Mouse (Mus musculus) small intestine, adult 2 months (tissue): ENCODE results near the gene Eya3. TPM values are rescaled to one million over a fixed set of nuclear protein-coding genes. Genes with fewer than 3 reads are reported as not detected.
"Not testable (repeated sequence)": the region's sequence is repeated elsewhere in the genome, so short reads cannot be mapped to it uniquely, and the experiment has no call there.

Source experiments
- H3K27ac ChIP-seq: fragments of 200-500 bp; 2 replicates; pipeline ENCODE4 v1.5.1; 2012; ENCODE audit warnings: low read depth, low read length, control low read depth, inconsistent platforms; ENCODE audit not compliant: insufficient read depth
- H3K27me3 ChIP-seq: fragments of 200-500 bp; 2 replicates; pipeline ENCODE4 v1.6.1; 2012; ENCODE audit warnings: mild to moderate bottlenecking, moderate library complexity, low read length, inconsistent platforms; ENCODE audit not compliant: control insufficient read depth, insufficient read depth
- H3K36me3 ChIP-seq: fragments of 200-500 bp; 2 replicates; pipeline ENCODE4 v1.6.1; 2012; ENCODE audit warnings: mild to moderate bottlenecking, low read length, control low read depth, inconsistent platforms; ENCODE audit not compliant: control insufficient read depth, insufficient read depth
- H3K4me1 ChIP-seq: fragments of 200-500 bp; 2 replicates; pipeline ENCODE4 v1.6.1; 2012; ENCODE audit warnings: low read length, inconsistent platforms, mixed read lengths; ENCODE audit not compliant: control insufficient read depth, insufficient read depth, insufficient read length
- H3K4me3 ChIP-seq: fragments of 200-500 bp; 2 replicates; pipeline ENCODE4 v1.5.1; 2012; ENCODE audit warnings: low read depth, mild to moderate bottlenecking, control low read depth, inconsistent platforms, low read length, moderate library complexity
- CTCF ChIP-seq: fragments of 200-500 bp; IDR thresholded peaks from 2 replicates; pipeline ENCODE4 v1.5.1; 2012; ENCODE audit warnings: low read depth, mild to moderate bottlenecking, control low read depth, inconsistent platforms, low read length, moderate library complexity, mixed read lengths; ENCODE audit not compliant: insufficient replicate concordance, insufficient read length; ENCODE audit errors: extremely low read depth
- POLR2A ChIP-seq: fragments of 200-500 bp; IDR thresholded peaks from 2 replicates; pipeline ENCODE4 v1.6.1; 2012; ENCODE audit warnings: low read depth, mild to moderate bottlenecking, control low read depth, inconsistent platforms, low read length, moderate library complexity
- WGBS: fragments of 180-500 bp; shearing (Covaris S2); methylation state at CpG from one replicate; pipeline ENCODE4 v1.1.7; 2018; 5-methylcytosine and 5-hydroxymethylcytosine counted together
- polyA plus RNA-seq: library from polyadenylated mRNA; depleted of rRNA; stranded (reverse); fragments of >200 nt; gene quantifications from 2 replicates; pipeline ENCODE4 v1.2.3, GENCODE M21; 2012

The Eya3 gene
- polyA plus RNA-seq, 1 experiment: 20.7 TPM

- 80% methylated on average over 6 of the region's 6 CpGs for WGBS
- no peaks in the 10 kb centered on the region for H3K36me3 ChIP-seq
- peaks cover 13% of the 10 kb centered on the region; the same call in 1 of the 2 replicates for H3K4me1 ChIP-seq
- no peak overlapping the region for H3K4me3 ChIP-seq
- H3K27ac ChIP-seq: no peak overlapping the region
- no peaks in the 10 kb centered on the region for H3K27me3 ChIP-seq
- TF ChIP-seq POLR2A: no peak
- no peak for TF ChIP-seq CTCF
These were observed 114.2 kb downstream of the Eya3 start for GRCm38 (mm10) chr4:132752992-132753391.

- peak within 1 kb of the TSS; percentile 18; the same call in 1 of the 2 replicates for H3K27ac ChIP-seq
- peaks cover 17% of the 10 kb centered on the region for H3K4me1 ChIP-seq
- WGBS: 1% methylated on average over 22 of the region's 22 CpGs
- TF ChIP-seq POLR2A (peak; percentile 70; the same call in 1 of the 2 replicates), CTCF (peak; percentile 51; the same call in 1 of the 2 replicates)
- no peaks in the 10 kb centered on the region for H3K27me3 ChIP-seq
- H3K4me3 ChIP-seq: peak within 1 kb of the TSS; percentile 68
- no peaks in the 10 kb centered on the region for H3K36me3 ChIP-seq
These were observed 118.2 kb downstream of the Eya3 start, which contains the start of gene Smpdl3b for GRCm38 (mm10) chr4:132756974-132757373. Gene Smpdl3b, minus strand, starts transcription at chr4:132757252.

- H3K27ac ChIP-seq: peak overlapping the region; percentile 6; the same call in 1 of the 2 replicates
These were observed 119.0 kb downstream of the Eya3 start for GRCm38 (mm10) chr4:132757633-132758351.

GRCm38 (mm10) chr4:132760296-132760695, 121.5 kb downstream of the Eya3 start:
- Histone ChIP-seq H3K36me3 (no peaks in the 10 kb centered on the region), H3K4me3 (no peak overlapping the region), H3K4me1 (peaks cover 21% of the 10 kb centered on the region), H3K27ac (peak overlapping the region; percentile 97), H3K27me3 (no peaks in the 10 kb centered on the region)
- 15% methylated on average over 3 of the region's 3 CpGs for WGBS
- no peak for TF ChIP-seq CTCF
- TF ChIP-seq POLR2A: no peak

More at GRCm38 (mm10) chr4:132757633-132758351, 119.0 kb downstream of the Eya3 start:
- H3K4me3 ChIP-seq: no peak overlapping the region
- no peaks in the 10 kb centered on the region for H3K27me3 ChIP-seq
- 71% methylated on average over 7 of the region's 7 CpGs for WGBS
- no peaks in the 10 kb centered on the region for H3K36me3 ChIP-seq
- TF ChIP-seq POLR2A (no peak), CTCF (no peak)
- H3K4me1 ChIP-seq: peaks cover 19% of the 10 kb centered on the region

GRCm38 (mm10) chr4:132762602-132763001, 123.8 kb downstream of the Eya3 start:
- TF ChIP-seq CTCF (no peak), POLR2A (no peak)
- peak overlapping the region; percentile 97 for H3K27ac ChIP-seq
- no peaks in the 10 kb centered on the region for H3K36me3 ChIP-seq
- WGBS: 25% methylated on average over 6 of the region's 6 CpGs
- no peaks in the 10 kb centered on the region for H3K27me3 ChIP-seq
- H3K4me3 ChIP-seq: no peak overlapping the region
- H3K4me1 ChIP-seq: peaks cover 21% of the 10 kb centered on the region

GRCm38 (mm10) chr4:132763125-132763524, 124.3 kb downstream of the Eya3 start:
- not testable (repeated sequence) for H3K36me3 ChIP-seq, H3K4me3 ChIP-seq, H3K27me3 ChIP-seq
- 81% methylated on average over 3 of the region's 3 CpGs for WGBS
- Histone ChIP-seq H3K4me1 (peaks cover 21% of the 10 kb centered on the region), H3K27ac (peak overlapping the region; percentile 80)
- TF ChIP-seq CTCF: peak; percentile 37; the same call in 1 of the 2 replicates

- under 1% methylated on average over 71 of the region's 71 CpGs for WGBS
- H3K27me3 ChIP-seq: no peaks in the 10 kb centered on the region
- peaks cover 18% of the 10 kb centered on the region for H3K36me3 ChIP-seq
- H3K27ac ChIP-seq: peak within 1 kb of the TSS; percentile 15; the same call in 1 of the 2 replicates
- TF ChIP-seq CTCF: no peak
- peak; percentile 9; the same call in 1 of the 2 replicates for TF ChIP-seq POLR2A
- peak within 1 kb of the TSS; percentile 89 for H3K4me3 ChIP-seq
- peaks cover 4% of the 10 kb centered on the region; the same call in 1 of the 2 replicates for H3K4me1 ChIP-seq
These were observed 129.4 kb downstream of the Eya3 start, which contains the start of gene Rpa2 for GRCm38 (mm10) chr4:132767914-132768876. Gene Rpa2, plus strand, starts transcription at chr4:132768332.
